8 mouse cellular contexts compared by ENCODE assay signal in the genomic region with DNA sequence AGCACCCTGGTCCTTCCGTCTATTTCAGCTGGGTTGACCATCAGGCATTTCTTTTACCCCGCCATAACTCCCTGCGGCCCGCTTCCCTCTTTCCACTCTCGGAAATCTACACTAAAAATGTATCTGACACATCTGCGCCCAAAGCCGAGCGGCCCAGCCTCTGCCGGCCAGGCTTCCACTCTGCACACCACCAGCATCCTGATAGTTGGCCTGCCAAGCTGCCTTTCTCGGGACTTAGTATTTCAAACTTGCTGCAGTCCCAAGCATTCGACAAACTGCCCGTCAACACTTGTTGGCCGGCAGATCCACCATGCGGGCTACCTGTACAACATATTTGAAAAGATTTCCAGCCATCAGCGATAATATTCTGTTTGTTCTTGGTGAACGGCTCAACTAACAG. TPM values are rescaled to one million over a fixed set of nuclear protein-coding genes. Genes with fewer than 3 reads are reported as not detected.
A peak's percentile ranks its signal among the peaks of the same experiment; 100 is the strongest.
DNase-seq lines count a peak whose midpoint lies in the region; ATAC-seq and TF ChIP-seq lines count a peak whose summit lies in the region.

No protein-coding gene starts in this region.

- H3K27me3 ChIP-seq in liver, embryonic 14.5 days (ENCODE audit: control insufficient read depth, insufficient read depth, low read length) = no peaks in the 10 kb centered on the region
- H3K27me3 ChIP-seq in stomach, postnatal 0 days (ENCODE audit: control insufficient read depth, insufficient read depth, low read length) = no peaks in the 10 kb centered on the region

- H3K4me1 ChIP-seq in liver, embryonic 14.5 days (replicated peaks; ENCODE audit: control insufficient read depth in 2 of 2, insufficient read depth in 2 of 2, low read length in 1 of 2) = peaks cover 3 to 7% of the 10 kb centered on the region in 2 experiments; a peak in 3 of 4 replicates
- H3K4me1 ChIP-seq in stomach, postnatal 0 days (replicated peaks; ENCODE audit: control insufficient read depth, insufficient read depth) = 0 out of 2 replicates have a peak, but pooled peaks cover 2% of the 10 kb centered on the region

- intact Hi-C loops in left cerebral cortex, postnatal 10 days (cut with DNase I) = loop anchor here (5.0 kb wide), 1 partner anchor 87 kb away; no protein-coding TSS in a partner anchor

- H3K4me3 ChIP-seq in liver, embryonic 14.5 days (ENCODE audit: insufficient read depth in 1 of 2, low read depth in 2 of 2, low read length in 2 of 2) = peak overlapping the region; percentile 92 to 95
- peak overlapping the region; percentile 70 for H3K4me3 ChIP-seq in stomach, postnatal 0 days (ENCODE audit: low read depth, low read length)

- peaks cover 11% of the 10 kb centered on the region for H3K36me3 ChIP-seq in liver, embryonic 14.5 days (replicated peaks; ENCODE audit: control insufficient read depth, insufficient read depth, low read depth)
- H3K36me3 ChIP-seq in stomach, postnatal 0 days (ENCODE audit: control insufficient read depth, insufficient read depth, low read length) = peaks cover 6% of the 10 kb centered on the region

- TF ChIP-seq CTCF in liver, embryonic 14.5 days (IDR thresholded peaks at IDR 0.05; ENCODE audit: low read depth) = no peak
- TF ChIP-seq CTCF in stomach, postnatal 0 days (IDR thresholded peaks at IDR 0.05; ENCODE audit: low read depth) = no peak

- TF ChIP-seq EP300 in liver, embryonic 14.5 days (IDR thresholded peaks at IDR 0.05; ENCODE audit: low read depth) = no peak
- no peak for TF ChIP-seq EP300 in stomach, postnatal 0 days (optimal IDR thresholded peaks at IDR 0.05)

- H3K27ac ChIP-seq in liver, embryonic 14.5 days = peak overlapping the region; percentile 81
- H3K27ac ChIP-seq in stomach, postnatal 0 days (replicated peaks) = peak overlapping the region; percentile 99

- ATAC-seq in common myeloid progenitor, adult 5-6 weeks (replicated peaks; ENCODE audit: low read depth, poor library complexity, severe bottlenecking) = peak; percentile 1
- peak; percentile 4; the same call in 1 of the 2 replicates for ATAC-seq in liver, embryonic 14.5 days (ENCODE audit: insufficient read depth)
- no peak for ATAC-seq in stomach, postnatal 0 days (ENCODE audit: low FRiP score, low TSS enrichment)

- no peaks in the 10 kb centered on the region for H3K9me3 ChIP-seq in liver, embryonic 14.5 days (ENCODE audit: control insufficient read depth, low read length)
- H3K9me3 ChIP-seq in stomach, postnatal 0 days (ENCODE audit: control insufficient read depth, low read length) = no peaks in the 10 kb centered on the region

- H3K4me2 ChIP-seq in liver, embryonic 14.5 days (ENCODE audit: low read depth) = peak overlapping the region; percentile 95
- H3K4me2 ChIP-seq in stomach, postnatal 0 days (replicated peaks; ENCODE audit: low read depth) = peak overlapping the region; percentile 92

- peak overlapping the region; percentile 78 for H3K9ac ChIP-seq in liver, embryonic 14.5 days (replicated peaks)
- H3K9ac ChIP-seq in stomach, postnatal 0 days (ENCODE audit: low read length) = peak overlapping the region; percentile 76

- WGBS in liver, embryonic 14.5 days (ENCODE audit: insufficient replicate concordance) = under 1% methylated on average over 16 of the region's 16 CpGs
- under 1% methylated on average over 16 of the region's 16 CpGs for WGBS in stomach, postnatal 0 days

- peak; percentile 24 to 39 for DNase-seq in left cerebral cortex, postnatal 10 days (ENCODE audit: extremely low spot score in 1 of 2, low spot score in 2 of 2)
- no peak for DNase-seq in left cerebral cortex, adult 9 months (ENCODE audit: low spot score in 2 of 2)
- peak; percentile 27 for DNase-seq in forelimb bud, embryonic 11.5 days (ENCODE audit: low read depth, low spot score)
- peak in 1 of 3 experiments; percentile 24 for DNase-seq in liver, embryonic 14.5 days (ENCODE audit: low read depth in 3 of 3, low spot score in 3 of 3)
- DNase-seq in stomach, postnatal 0 days (ENCODE audit: low spot score) = no peak
- no peak for DNase-seq in gastrocnemius, postnatal 10 days
- DNase-seq in adrenal gland, postnatal 36 days = no peak

RNA-seq across cellular contexts. Expression of a gene that starts 0.5 kb away (rescaled TPM):
- 10 to 100 TPM in 1 of 2 experiments, 1 to 10 TPM in 1; 8.5 to 14.4 TPM for total RNA-seq in left cerebral cortex, postnatal 10 days (2021)
- 7.9 and 13.2 TPM in 2 replicates for total RNA-seq in common myeloid progenitor, adult 5-6 weeks (2017)
- 1.9 and 3.2 TPM in 2 replicates for polyA plus RNA-seq in liver, embryonic 14.5 days (2012; rRNA removed)
- 20.6 and 24.4 TPM in 2 replicates for polyA plus RNA-seq in liver, embryonic 14.5 days (2014; fragmentation: Nextera tagmentation; extraction: Ambion mirVana)
- 49.8 and 50.3 TPM in 2 replicates for polyA plus RNA-seq in stomach, postnatal 0 days (2015; fragmentation: Nextera tagmentation; extraction: Ambion mirVana)
- 10 to 100 TPM; 46.8 to 64.0 TPM for total RNA-seq in gastrocnemius, postnatal 10 days (2021)
- 10 to 100 TPM; 41.9 to 57.3 TPM for total RNA-seq in adrenal gland, postnatal 36 days (2021)

RNA-seq across cellular contexts. Expression of a gene that starts 0.8 kb away (rescaled TPM):
- 10 to 100 TPM; 16.0 to 17.8 TPM for total RNA-seq in left cerebral cortex, postnatal 10 days (2021)
- 93.8 and 107 TPM in 2 replicates for total RNA-seq in common myeloid progenitor, adult 5-6 weeks (2017)
- polyA plus RNA-seq in liver, embryonic 14.5 days (2012; rRNA removed) = 4.0 and 7.0 TPM in 2 replicates
- 11.7 and 13.1 TPM in 2 replicates for polyA plus RNA-seq in liver, embryonic 14.5 days (2014; fragmentation: Nextera tagmentation; extraction: Ambion mirVana)
- 16.3 and 16.8 TPM in 2 replicates for polyA plus RNA-seq in stomach, postnatal 0 days (2015; fragmentation: Nextera tagmentation; extraction: Ambion mirVana)
- total RNA-seq in gastrocnemius, postnatal 10 days (2021) = 10 to 100 TPM; 13.1 to 15.9 TPM
- total RNA-seq in adrenal gland, postnatal 36 days (2021) = 10 to 100 TPM; 29.6 to 32.0 TPM

RNA-seq across cellular contexts. Expression of a gene that starts 10.4 kb away (rescaled TPM):
- 100 to 1,000 TPM; 213 to 222 TPM for total RNA-seq in left cerebral cortex, postnatal 10 days (2021)
- 39.5 and 47.0 TPM in 2 replicates for total RNA-seq in common myeloid progenitor, adult 5-6 weeks (2017)
- polyA plus RNA-seq in liver, embryonic 14.5 days (2012; rRNA removed) = 56.4 and 62.1 TPM in 2 replicates
- 161 TPM in 2 replicates for polyA plus RNA-seq in liver, embryonic 14.5 days (2014; fragmentation: Nextera tagmentation; extraction: Ambion mirVana)
- 354 and 360 TPM in 2 replicates for polyA plus RNA-seq in stomach, postnatal 0 days (2015; fragmentation: Nextera tagmentation; extraction: Ambion mirVana)
- 100 to 1,000 TPM; 196 to 243 TPM for total RNA-seq in gastrocnemius, postnatal 10 days (2021)
- total RNA-seq in adrenal gland, postnatal 36 days (2021) = 100 to 1,000 TPM; 253 to 277 TPM

RNA-seq across cellular contexts. Expression of a gene that starts 29.2 kb away (rescaled TPM):
- 1 to 10 TPM; 3.5 to 4.8 TPM for total RNA-seq in left cerebral cortex, postnatal 10 days (2021)
- total RNA-seq in common myeloid progenitor, adult 5-6 weeks (2017) = 20.0 and 25.1 TPM in 2 replicates
- 1.8 and 3.1 TPM in 2 replicates for polyA plus RNA-seq in liver, embryonic 14.5 days (2012; rRNA removed)
- polyA plus RNA-seq in liver, embryonic 14.5 days (2014; fragmentation: Nextera tagmentation; extraction: Ambion mirVana) = 2.4 and 2.5 TPM in 2 replicates
- 5.9 and 6.9 TPM in 2 replicates for polyA plus RNA-seq in stomach, postnatal 0 days (2015; fragmentation: Nextera tagmentation; extraction: Ambion mirVana)
- 1 to 10 TPM; 3.8 to 6.3 TPM for total RNA-seq in gastrocnemius, postnatal 10 days (2021)
- total RNA-seq in adrenal gland, postnatal 36 days (2021) = 10 to 100 TPM; 25.9 to 39.6 TPM

Comparison
In these comparisons a context has a peak if more than half of its experiments do, and no peak if none do; other contexts are left out.
1. DNase-seq: peak in left cerebral cortex, postnatal 10 days (2 of 2) and forelimb bud, embryonic 11.5 days (single experiment); none in left cerebral cortex, adult 9 months (0 of 2), stomach, postnatal 0 days (single experiment), gastrocnemius, postnatal 10 days (single experiment) and adrenal gland, postnatal 36 days (0 of 2).